Mouse (Mus musculus): ENCODE measurements around the gene Magi1. TPM values are rescaled to one million over a fixed set of nuclear protein-coding genes. Genes with fewer than 3 reads are reported as not detected.

Magi1 gene
- polyA plus RNA-seq, 1 experiment from 2014 or later, result 25.4 TPM

GRCm38 (mm10) chr6:94121488-94121887 lies 162.2 kb downstream of the Magi1 start:
- ATAC-seq (ENCODE audit: low FRiP score, low read depth), result no peak
- H3K27ac ChIP-seq, result no peak overlapping the region
- H3K9me3 ChIP-seq, result no peaks in the 10 kb centered on the region
- no peaks in the 10 kb centered on the region for H3K36me3 ChIP-seq
- no peaks in the 10 kb centered on the region for H3K4me1 ChIP-seq
- WGBS, result 69% methylated on average over 5 of the region's 5 CpGs
- no peak overlapping the region for H3K9ac ChIP-seq
- no peak overlapping the region for H3K4me3 ChIP-seq
- H3K4me2 ChIP-seq (replicated peaks), result no peak overlapping the region
- H3K27me3 ChIP-seq (replicated peaks), result no peaks in the 10 kb centered on the region

GRCm38 (mm10) chr6:94116434-94117432 lies 167.0 kb downstream of the Magi1 start:
- Histone ChIP-seq H3K9me3 (no peaks in the 10 kb centered on the region), H3K27ac (no peak overlapping the region), H3K4me2 (replicated peaks) (no peak overlapping the region), H3K9ac (no peak overlapping the region), H3K4me3 (no peak overlapping the region), H3K4me1 (no peaks in the 10 kb centered on the region), H3K36me3 (no peaks in the 10 kb centered on the region), H3K27me3 (replicated peaks) (no peaks in the 10 kb centered on the region)
- no peak for ATAC-seq (ENCODE audit: low FRiP score, low read depth)
- WGBS, result 58% methylated on average over 6 of the region's 6 CpGs

GRCm38 (mm10) chr6:94111833-94112232 lies 171.9 kb downstream of the Magi1 start:
- Histone ChIP-seq H3K27me3 (replicated peaks) (no peaks in the 10 kb centered on the region), H3K4me2 (replicated peaks) (no peak overlapping the region), H3K4me3 (no peak overlapping the region), H3K9ac (no peak overlapping the region), H3K9me3 (no peaks in the 10 kb centered on the region), H3K27ac (no peak overlapping the region), H3K4me1 (no peaks in the 10 kb centered on the region), H3K36me3 (no peaks in the 10 kb centered on the region)
- ATAC-seq (ENCODE audit: low FRiP score, low read depth), result no peak

DNA sequence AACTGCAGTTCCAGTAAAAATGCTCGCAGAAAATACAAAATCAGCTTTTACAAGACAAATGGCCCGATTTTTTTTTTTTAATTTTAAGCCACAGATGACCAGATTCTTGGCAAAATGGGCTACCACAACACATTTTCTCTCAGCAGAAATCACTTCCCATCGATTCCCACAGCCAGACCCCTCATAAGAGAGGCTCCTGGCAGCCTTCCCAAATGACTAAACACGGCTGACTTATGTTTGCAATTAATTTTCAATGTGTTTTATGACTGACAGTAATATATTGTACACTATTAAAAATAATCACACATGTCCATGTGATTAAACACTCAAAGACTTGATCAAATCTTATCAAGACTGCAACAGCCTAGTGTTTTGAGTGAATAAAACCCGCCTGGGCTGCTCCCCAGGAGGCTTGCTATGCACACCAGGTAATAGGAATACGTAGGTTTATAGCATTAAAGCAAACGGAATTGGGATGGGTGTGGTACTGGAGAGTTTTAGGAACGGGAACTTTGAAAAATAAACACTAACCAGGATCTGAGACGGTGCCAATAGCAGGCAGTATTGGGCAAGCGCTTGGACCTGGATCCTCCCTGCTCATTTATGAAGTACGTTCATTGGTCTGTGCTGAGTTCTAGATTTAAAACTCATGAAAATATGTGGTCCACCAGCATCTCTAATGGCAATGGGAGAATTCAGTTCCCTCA lies 176.2 kb downstream of the Magi1 start:
- Histone ChIP-seq H3K27ac (no peak overlapping the region), H3K9ac (no peak overlapping the region), H3K27me3 (replicated peaks) (no peaks in the 10 kb centered on the region), H3K4me3 (no peak overlapping the region), H3K36me3 (no peaks in the 10 kb centered on the region), H3K4me1 (no peaks in the 10 kb centered on the region), H3K9me3 (no peaks in the 10 kb centered on the region), H3K4me2 (replicated peaks) (no peak overlapping the region)
- ATAC-seq (ENCODE audit: low FRiP score, low read depth), result no peak
- WGBS, result 74% methylated on average over 11 of the region's 11 CpGs

DNA sequence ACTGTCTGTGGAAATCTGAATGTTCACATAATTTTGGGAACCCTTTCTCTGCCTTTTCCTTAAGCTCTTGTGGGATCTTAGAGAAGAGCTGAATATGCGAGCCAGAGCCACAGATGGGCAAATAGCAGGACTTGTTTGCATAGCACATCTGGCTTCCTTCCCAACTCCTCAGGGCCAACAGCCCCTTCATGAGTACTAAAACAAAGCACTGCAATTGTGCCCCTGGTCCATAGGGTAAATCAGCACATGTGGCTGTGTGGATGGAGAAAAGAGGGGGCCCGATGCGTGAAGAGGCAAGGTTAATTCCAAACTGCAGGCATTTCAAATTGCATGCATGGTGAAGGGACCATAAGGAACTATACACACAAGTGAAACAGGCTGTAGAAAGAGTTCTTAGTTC lies 180.1 kb downstream of the Magi1 start:
- Histone ChIP-seq H3K4me3 (no peak overlapping the region), H3K36me3 (no peaks in the 10 kb centered on the region), H3K9me3 (no peaks in the 10 kb centered on the region), H3K9ac (no peak overlapping the region), H3K4me1 (no peaks in the 10 kb centered on the region), H3K27ac (no peak overlapping the region), H3K27me3 (replicated peaks) (no peaks in the 10 kb centered on the region), H3K4me2 (replicated peaks) (no peak overlapping the region)
- WGBS, result 58% methylated on average over 3 of the region's 3 CpGs
- ATAC-seq (ENCODE audit: low FRiP score, low read depth), result no peak

DNA sequence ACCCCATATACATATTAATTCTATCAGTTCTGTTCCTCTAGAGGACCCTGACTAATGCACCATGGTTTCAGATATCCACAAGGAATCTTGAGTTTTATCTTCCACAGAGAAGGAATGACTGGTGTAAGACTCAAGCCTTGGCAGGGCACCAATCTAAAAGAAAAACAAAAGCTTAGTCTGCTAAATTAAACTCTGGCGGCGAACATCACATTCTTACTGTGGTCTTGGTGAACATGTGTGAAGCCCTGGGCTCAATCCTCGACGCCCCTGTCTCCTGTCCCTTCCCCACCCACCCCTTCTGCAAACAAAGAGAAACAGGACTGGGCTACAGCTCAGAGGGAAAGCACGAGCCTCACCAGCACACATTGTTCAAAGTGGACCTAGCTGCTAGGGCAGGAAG lies 182.5 kb downstream of the Magi1 start:
- 70% methylated on average over 5 of the region's 5 CpGs for WGBS
- no peak overlapping the region for H3K27ac ChIP-seq
- no peaks in the 10 kb centered on the region for H3K27me3 ChIP-seq (replicated peaks)
- no peaks in the 10 kb centered on the region for H3K36me3 ChIP-seq
- H3K4me3 ChIP-seq, result no peak overlapping the region
- H3K4me1 ChIP-seq, result no peaks in the 10 kb centered on the region
- no peaks in the 10 kb centered on the region for H3K9me3 ChIP-seq
- no peak for ATAC-seq (ENCODE audit: low FRiP score, low read depth)
- H3K9ac ChIP-seq, result no peak overlapping the region
- no peak overlapping the region for H3K4me2 ChIP-seq (replicated peaks)

- no peak overlapping the region for H3K27ac ChIP-seq
- H3K4me2 ChIP-seq (replicated peaks), result no peak overlapping the region
- no peaks in the 10 kb centered on the region for H3K36me3 ChIP-seq
- ATAC-seq (ENCODE audit: low FRiP score, low read depth), result no peak
- H3K9me3 ChIP-seq, result no peaks in the 10 kb centered on the region
- H3K9ac ChIP-seq, result no peak overlapping the region
- no peak overlapping the region for H3K4me3 ChIP-seq
- WGBS, result 50% methylated on average over 4 of the region's 4 CpGs
- H3K27me3 ChIP-seq (replicated peaks), result no peaks in the 10 kb centered on the region
- H3K4me1 ChIP-seq, result peaks cover 4% of the 10 kb centered on the region; the same call in 1 of the 2 replicates
Observed at GRCm38 (mm10) chr6:94094924-94095685, 188.6 kb downstream of the Magi1 start.

GRCm38 (mm10) chr6:94092969-94093597 lies 190.6 kb downstream of the Magi1 start:
- Histone ChIP-seq H3K4me2 (replicated peaks) (no peak overlapping the region), H3K4me1 (peaks cover 5% of the 10 kb centered on the region; the same call in 1 of the 2 replicates), H3K4me3 (no peak overlapping the region), H3K9me3 (no peaks in the 10 kb centered on the region), H3K27ac (no peak overlapping the region), H3K9ac (no peak overlapping the region), H3K27me3 (replicated peaks) (no peaks in the 10 kb centered on the region), H3K36me3 (no peaks in the 10 kb centered on the region)
- ATAC-seq (ENCODE audit: low FRiP score, low read depth), result no peak
- 56% methylated on average over 8 of the region's 8 CpGs for WGBS

DNA sequence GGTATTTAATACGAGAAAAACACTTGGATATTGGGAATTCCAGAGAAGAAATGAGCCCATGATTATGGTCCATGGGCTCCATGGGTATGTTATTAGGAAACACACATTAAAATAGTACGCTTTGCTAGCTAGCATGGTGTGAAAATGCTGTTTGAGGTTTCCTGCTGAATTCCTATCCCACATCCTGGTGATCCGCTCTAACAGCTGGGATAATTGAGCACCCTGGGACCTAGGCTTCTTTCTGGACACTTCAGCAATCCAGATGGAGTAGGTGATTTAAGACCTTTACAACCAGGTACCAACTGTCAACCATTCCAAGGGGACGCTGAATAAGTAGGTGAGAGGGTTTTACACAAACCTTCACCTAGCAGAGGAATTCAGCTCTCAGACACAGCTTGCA lies 191.2 kb downstream of the Magi1 start:
- H3K4me3 ChIP-seq, result no peak overlapping the region
- H3K27me3 ChIP-seq (replicated peaks), result no peaks in the 10 kb centered on the region
- ATAC-seq (ENCODE audit: low FRiP score, low read depth), result no peak
- no peaks in the 10 kb centered on the region for H3K9me3 ChIP-seq
- H3K9ac ChIP-seq, result no peak overlapping the region
- no peak overlapping the region for H3K4me2 ChIP-seq (replicated peaks)
- WGBS, result 76% methylated on average over 4 of the region's 4 CpGs
- no peak overlapping the region for H3K27ac ChIP-seq
- H3K4me1 ChIP-seq, result peaks cover 5% of the 10 kb centered on the region; the same call in 1 of the 2 replicates
- H3K36me3 ChIP-seq, result no peaks in the 10 kb centered on the region

DNA sequence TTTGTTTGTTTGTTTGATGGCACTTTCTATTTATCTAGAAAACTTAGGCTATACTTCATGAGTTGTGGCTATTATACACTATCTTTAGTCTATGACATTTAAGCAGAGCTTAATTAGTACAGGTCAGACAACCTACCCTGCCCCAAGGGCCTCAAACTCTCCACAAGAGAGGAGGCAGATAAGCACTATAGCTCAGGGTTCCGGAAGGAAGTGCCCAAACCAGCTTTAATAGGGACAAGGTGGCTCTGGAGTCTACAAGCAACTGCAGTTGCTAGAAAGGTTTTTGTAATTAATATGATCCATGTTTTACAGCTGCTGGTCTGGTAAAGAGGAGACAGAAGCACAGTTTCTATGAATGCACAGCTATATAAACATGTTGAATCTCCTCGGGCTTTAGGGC lies 196.9 kb downstream of the Magi1 start:
- Histone ChIP-seq H3K27me3 (replicated peaks) (no peaks in the 10 kb centered on the region), H3K4me1 (peaks cover 5% of the 10 kb centered on the region; the same call in 1 of the 2 replicates), H3K4me2 (replicated peaks) (no peak overlapping the region), H3K9me3 (no peaks in the 10 kb centered on the region), H3K36me3 (no peaks in the 10 kb centered on the region), H3K27ac (no peak overlapping the region), H3K9ac (no peak overlapping the region), H3K4me3 (no peak overlapping the region)
- 75% methylated on average over 2 of the region's 2 CpGs for WGBS
- no peak for ATAC-seq (ENCODE audit: low FRiP score, low read depth)

DNA sequence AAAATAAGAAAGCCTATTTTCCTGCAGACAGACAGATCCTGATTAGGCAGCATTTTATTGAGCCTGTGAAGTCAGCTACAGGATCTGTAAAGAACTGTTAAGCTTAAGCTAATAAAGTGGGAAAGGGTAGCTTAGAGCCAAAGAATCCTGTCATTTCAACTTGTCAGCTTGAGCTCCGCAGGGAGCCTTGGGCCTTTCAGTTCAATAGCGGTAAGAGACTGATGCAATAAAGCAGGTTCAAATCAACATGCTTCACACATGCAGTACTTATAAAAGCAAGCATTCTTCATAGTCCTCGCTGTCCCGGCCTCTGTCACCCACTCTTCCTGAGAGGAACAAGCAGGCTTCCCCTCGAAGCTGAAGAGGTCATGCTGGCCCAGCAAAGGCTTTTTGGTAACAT lies 199.0 kb downstream of the Magi1 start:
- H3K4me1 ChIP-seq, result no peaks in the 10 kb centered on the region
- 27% methylated on average over 5 of the region's 5 CpGs for WGBS
- H3K4me3 ChIP-seq, result no peak overlapping the region
- H3K4me2 ChIP-seq (replicated peaks), result no peak overlapping the region
- H3K27me3 ChIP-seq (replicated peaks), result no peaks in the 10 kb centered on the region
- H3K36me3 ChIP-seq, result no peaks in the 10 kb centered on the region
- no peak overlapping the region for H3K9ac ChIP-seq
- ATAC-seq (ENCODE audit: low FRiP score, low read depth), result no peak
- H3K9me3 ChIP-seq, result no peaks in the 10 kb centered on the region
- no peak overlapping the region for H3K27ac ChIP-seq

GRCm38 (mm10) chr6:94083459-94083858 lies 200.3 kb downstream of the Magi1 start:
- Histone ChIP-seq H3K27ac (no peak overlapping the region), H3K27me3 (replicated peaks) (no peaks in the 10 kb centered on the region), H3K4me3 (no peak overlapping the region), H3K4me2 (replicated peaks) (no peak overlapping the region), H3K9ac (no peak overlapping the region), H3K36me3 (no peaks in the 10 kb centered on the region), H3K4me1 (peaks cover 8% of the 10 kb centered on the region), H3K9me3 (no peaks in the 10 kb centered on the region)
- WGBS, result 92% methylated on average over 7 of the region's 7 CpGs
- no peak for ATAC-seq (ENCODE audit: low FRiP score, low read depth)

All from neural tube, embryonic 12.5 days (tissue).